Mouse (Mus musculus) liver, postnatal 0 days (tissue): Measurements from ENCODE around the gene Gmnn. TPM values are rescaled to one million over a fixed set of nuclear protein-coding genes. Genes with fewer than 3 reads are reported as not detected.

ENCODE experiments used
- ATAC-seq: fragments of 200-750 bp; cut with Nextera tagmentation; 2 replicates; pipeline ENCODE4 v1.8.0; 2017; ENCODE audit warnings: mild to moderate bottlenecking, moderate library complexity
- DNase-seq: peaks from one replicate; pipeline ENCODE4 v3.0.0-alpha.2; 2016
- H3K27ac ChIP-seq: fragments of 300-500 bp; sonication (generic); 2 replicates; pipeline ENCODE4 v1.5.1; 2014; ENCODE audit warnings: antibody characterized with exemption, moderate library complexity, mild to moderate bottlenecking, low read depth
- H3K27me3 ChIP-seq: fragments of 300-500 bp; sonication (generic); 2 replicates; pipeline ENCODE4 v1.6.1; 2014; ENCODE audit warnings: low read length, control low read depth, mixed read lengths; ENCODE audit not compliant: insufficient read depth
- H3K36me3 ChIP-seq: fragments of 300-500 bp; sonication (generic); replicated peaks from 2 replicates; pipeline ENCODE4 v1.6.1; 2014; ENCODE audit warnings: mild to moderate bottlenecking, control low read depth, low read length, moderate library complexity, mixed read lengths; ENCODE audit not compliant: insufficient read depth
- H3K4me1 ChIP-seq: fragments of 300-500 bp; sonication (generic); 2 replicates; pipeline ENCODE4 v1.6.1; 2014; ENCODE audit warnings: antibody characterized with exemption, mild to moderate bottlenecking, control low read depth; ENCODE audit not compliant: insufficient read depth
- H3K4me2 ChIP-seq: fragments of 300-500 bp; sonication (generic); 2 replicates; pipeline ENCODE4 v1.6.1; 2014; ENCODE audit warnings: low read depth, mild to moderate bottlenecking, low read length, moderate library complexity, mixed read lengths
- H3K4me3 ChIP-seq: fragments of 300-500 bp; sonication (generic); 2 replicates; pipeline ENCODE4 v1.5.1; 2014; ENCODE audit warnings: low read depth, low read length
- H3K9ac ChIP-seq: fragments of 300-500 bp; sonication (generic); replicated peaks from 2 replicates; pipeline ENCODE4 v1.6.1; 2014; ENCODE audit warnings: mild to moderate bottlenecking, moderate library complexity
- H3K9me3 ChIP-seq: fragments of 300-500 bp; sonication (generic); 2 replicates; pipeline ENCODE4 v1.6.1; 2016; ENCODE audit warnings: mild to moderate bottlenecking, control low read depth, low read length, mixed read lengths
- CTCF ChIP-seq: sonication (generic); IDR thresholded peaks from 2 replicates; pipeline ENCODE4 v1.5.1; 2016; ENCODE audit warnings: antibody characterized with exemption, low read depth
- EP300 ChIP-seq: IDR thresholded peaks from 2 replicates; pipeline ENCODE4 v1.6.1; 2016; ENCODE audit warnings: antibody characterized with exemption, low read depth, mild to moderate bottlenecking
- WGBS: fragments of 180-500 bp; shearing (Covaris S2); extraction: QIAGEN DNeasy Blood & Tissue Kit; methylation state at CpG from one replicate; pipeline ENCODE4 v1.1.7; 2014; ENCODE audit not compliant: insufficient replicate concordance; 5-methylcytosine and 5-hydroxymethylcytosine counted together
- polyA plus RNA-seq: library from polyadenylated mRNA; unstranded; fragments of >200 nt; fragmentation: Nextera tagmentation; extraction: Ambion mirVana; gene quantifications from 2 replicates; pipeline ENCODE4 v1.2.1, GENCODE M21; 2015

Gene Gmnn
- polyA plus RNA-seq, 1 experiment from 2014 or later: 69.1 TPM

DNA sequence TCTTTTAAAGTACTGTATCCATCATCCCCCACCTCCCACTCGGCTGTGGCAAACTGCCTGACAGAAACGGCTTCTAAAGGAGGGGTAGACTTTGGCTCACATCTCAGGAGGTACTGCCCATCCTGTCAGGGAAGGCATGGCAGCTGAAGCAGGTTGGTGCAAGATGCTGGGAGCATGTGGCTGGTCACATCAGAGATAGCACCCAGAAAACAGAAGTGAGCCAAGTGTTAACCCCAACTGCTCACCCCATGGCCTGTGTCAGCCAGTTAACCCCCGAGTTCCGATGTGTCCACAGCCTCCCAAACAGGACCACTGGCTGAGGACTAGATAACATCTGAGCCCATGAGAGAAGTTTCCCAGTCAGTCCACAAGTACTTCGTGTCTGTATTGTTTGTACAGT, 46.1 kb downstream of the Gmnn start:
- Histone ChIP-seq H3K4me1 (peaks cover 4% of the 10 kb centered on the region; the same call in 1 of the 2 replicates), H3K9me3 (no peaks in the 10 kb centered on the region), H3K4me3 (no peak overlapping the region), H3K9ac (no peak overlapping the region), H3K27me3 (no peaks in the 10 kb centered on the region), H3K4me2 (no peak overlapping the region), H3K36me3 (0 out of 2 replicates have a peak, but pooled peaks cover 3% of the 10 kb centered on the region), H3K27ac (no peak overlapping the region)
- no peak for TF ChIP-seq CTCF
- no peak for TF ChIP-seq EP300
- WGBS: 76% methylated on average over 5 of the region's 5 CpGs
- no peak for DNase-seq
- no peak for ATAC-seq

DNA sequence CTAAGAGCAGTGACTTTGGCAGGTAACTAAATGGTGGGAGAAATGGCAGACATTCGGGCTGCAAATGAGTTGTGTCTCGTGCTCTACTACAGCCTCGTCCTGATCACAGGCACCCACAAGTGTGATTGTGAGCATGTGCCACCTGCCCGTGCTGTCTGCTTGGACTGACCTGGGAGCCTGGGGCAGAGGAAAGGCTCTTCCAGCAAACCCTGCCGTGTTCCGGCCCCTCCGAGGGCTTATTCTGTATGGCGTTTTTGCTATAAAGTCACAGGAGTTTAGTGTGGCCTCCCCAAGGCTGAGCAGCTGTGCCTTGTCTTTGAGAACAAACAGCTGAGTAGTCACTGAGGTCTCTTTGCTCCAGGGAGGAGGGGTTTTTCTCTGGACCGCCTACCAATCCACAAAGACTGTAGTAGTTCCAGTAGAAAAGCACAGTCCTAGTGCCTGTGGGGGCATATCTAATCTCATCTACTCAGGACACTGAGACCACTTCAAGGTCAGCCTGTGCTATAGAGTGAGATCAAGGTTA, 47.3 kb downstream of the Gmnn start:
- H3K4me3 ChIP-seq: no peak overlapping the region
- H3K9ac ChIP-seq: no peak overlapping the region
- no peak overlapping the region for H3K27ac ChIP-seq
- H3K4me2 ChIP-seq: no peak overlapping the region
- TF ChIP-seq EP300 (no peak), CTCF (no peak)
- DNase-seq (no peak), ATAC-seq (no peak)
- no peaks in the 10 kb centered on the region for H3K9me3 ChIP-seq
- peaks cover 3% of the 10 kb centered on the region; the same call in 1 of the 2 replicates for H3K36me3 ChIP-seq
- H3K4me1 ChIP-seq: peaks cover 4% of the 10 kb centered on the region; the same call in 1 of the 2 replicates
- WGBS: 82% methylated on average over 9 of the region's 9 CpGs
- no peaks in the 10 kb centered on the region for H3K27me3 ChIP-seq

DNA sequence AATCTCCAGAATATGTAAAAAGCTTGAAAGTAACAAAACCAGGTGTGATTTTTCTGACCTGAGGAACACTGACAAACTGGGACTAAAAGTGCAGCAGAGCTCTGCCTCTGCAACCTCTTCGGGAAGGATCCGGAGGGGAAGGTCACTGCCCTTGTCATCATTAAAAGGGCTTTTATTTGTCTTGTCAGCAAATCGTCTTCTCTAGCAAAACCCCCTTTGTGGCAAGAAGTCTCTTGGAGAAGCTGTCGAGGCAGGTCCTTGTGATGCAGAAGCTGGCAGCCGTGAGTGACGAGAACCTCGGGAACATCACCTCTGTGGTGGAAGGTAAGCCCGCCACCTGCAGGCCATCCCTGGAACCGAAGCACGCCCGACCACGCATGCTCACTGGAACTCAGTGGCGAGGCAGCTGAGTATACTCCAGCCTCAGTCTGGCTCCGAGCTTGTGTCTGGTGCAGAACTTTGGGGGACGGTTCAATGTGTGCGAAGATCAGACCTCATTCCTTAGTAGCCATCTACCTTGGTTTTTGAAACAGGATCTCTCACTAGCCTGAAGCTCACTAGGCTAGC, 48.2 kb downstream of the Gmnn start:
- Histone ChIP-seq H3K4me3 (no peak overlapping the region), H3K9ac (no peak overlapping the region), H3K27me3 (no peaks in the 10 kb centered on the region), H3K4me1 (peaks cover 4% of the 10 kb centered on the region; the same call in 1 of the 2 replicates), H3K36me3 (peaks cover 3% of the 10 kb centered on the region; the same call in 1 of the 2 replicates), H3K27ac (no peak overlapping the region), H3K9me3 (no peaks in the 10 kb centered on the region), H3K4me2 (peak overlapping the region; percentile 50)
- ATAC-seq (peak; percentile 65), DNase-seq (peak; percentile 86)
- TF ChIP-seq EP300 (no peak), CTCF (peak; percentile 92)
- WGBS: 34% methylated on average over 16 of the region's 16 CpGs

DNA sequence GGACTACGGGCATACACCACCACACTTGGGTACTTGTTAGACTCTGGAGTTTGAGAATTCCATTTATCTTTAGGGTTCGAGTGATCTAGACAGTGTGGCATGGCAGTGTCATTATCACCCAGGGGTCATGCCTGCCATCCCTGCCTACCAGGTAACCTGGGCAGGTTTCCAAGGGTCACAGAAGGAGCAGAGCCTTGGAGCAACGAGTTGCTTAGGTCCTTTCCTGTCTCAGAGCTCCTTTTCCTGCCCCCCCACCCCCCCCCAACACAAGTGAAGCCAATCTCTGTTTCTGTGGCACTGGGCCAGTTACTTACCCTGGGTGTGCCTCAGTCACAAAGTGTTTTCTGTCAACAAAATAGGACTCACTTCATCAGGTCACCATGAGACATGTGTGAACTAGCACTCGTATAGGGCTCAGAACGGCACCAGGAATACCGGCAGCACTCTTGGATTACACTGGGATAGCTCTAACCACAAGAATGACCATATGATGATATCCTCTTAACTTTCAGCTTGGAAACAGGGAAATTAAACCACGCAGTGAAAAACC, 49.1 kb downstream of the Gmnn start:
- H3K4me3 ChIP-seq: no peak overlapping the region
- no peak overlapping the region for H3K27ac ChIP-seq
- 68% methylated on average over 7 of the region's 7 CpGs for WGBS
- peaks cover 4% of the 10 kb centered on the region; the same call in 1 of the 2 replicates for H3K4me1 ChIP-seq
- no peaks in the 10 kb centered on the region for H3K27me3 ChIP-seq
- DNase-seq (no peak), ATAC-seq (no peak)
- no peaks in the 10 kb centered on the region; the same call in 1 of the 2 replicates for H3K36me3 ChIP-seq
- no peak overlapping the region for H3K4me2 ChIP-seq
- H3K9ac ChIP-seq: no peak overlapping the region
- H3K9me3 ChIP-seq: no peaks in the 10 kb centered on the region
- no peak for TF ChIP-seq EP300
- TF ChIP-seq CTCF: no peak

DNA sequence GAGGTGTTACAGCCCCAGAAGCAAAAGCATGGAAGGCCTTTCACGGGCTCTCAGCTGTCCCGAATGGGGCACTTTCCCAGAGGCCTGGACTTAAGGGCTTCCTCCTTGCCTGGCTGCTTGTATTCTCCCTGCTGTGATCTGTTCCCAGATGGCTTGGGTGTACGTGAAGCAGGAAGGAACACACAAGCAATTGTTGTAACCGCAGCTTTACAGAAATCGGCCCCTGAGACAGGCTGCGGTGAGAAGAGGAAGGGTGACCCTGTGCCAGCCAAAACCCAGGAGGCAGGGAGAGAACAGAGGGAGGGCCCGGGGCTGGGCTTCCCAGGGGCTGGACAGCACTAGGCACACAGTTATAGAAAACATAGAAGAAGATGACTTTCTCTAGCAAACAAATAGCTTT, 50.8 kb downstream of the Gmnn start:
- 31% methylated on average over 7 of the region's 7 CpGs for WGBS
- no peak overlapping the region for H3K4me3 ChIP-seq
- H3K27me3 ChIP-seq: no peaks in the 10 kb centered on the region
- DNase-seq (peak; percentile 24), ATAC-seq (no peak)
- H3K4me2 ChIP-seq: no peak overlapping the region
- no peak overlapping the region for H3K27ac ChIP-seq
- H3K9me3 ChIP-seq: no peaks in the 10 kb centered on the region
- H3K4me1 ChIP-seq: peaks cover 4% of the 10 kb centered on the region; the same call in 1 of the 2 replicates
- H3K9ac ChIP-seq: no peak overlapping the region
- no peak for TF ChIP-seq CTCF
- TF ChIP-seq EP300: no peak
- H3K36me3 ChIP-seq: no peaks in the 10 kb centered on the region; the same call in 1 of the 2 replicates

DNA sequence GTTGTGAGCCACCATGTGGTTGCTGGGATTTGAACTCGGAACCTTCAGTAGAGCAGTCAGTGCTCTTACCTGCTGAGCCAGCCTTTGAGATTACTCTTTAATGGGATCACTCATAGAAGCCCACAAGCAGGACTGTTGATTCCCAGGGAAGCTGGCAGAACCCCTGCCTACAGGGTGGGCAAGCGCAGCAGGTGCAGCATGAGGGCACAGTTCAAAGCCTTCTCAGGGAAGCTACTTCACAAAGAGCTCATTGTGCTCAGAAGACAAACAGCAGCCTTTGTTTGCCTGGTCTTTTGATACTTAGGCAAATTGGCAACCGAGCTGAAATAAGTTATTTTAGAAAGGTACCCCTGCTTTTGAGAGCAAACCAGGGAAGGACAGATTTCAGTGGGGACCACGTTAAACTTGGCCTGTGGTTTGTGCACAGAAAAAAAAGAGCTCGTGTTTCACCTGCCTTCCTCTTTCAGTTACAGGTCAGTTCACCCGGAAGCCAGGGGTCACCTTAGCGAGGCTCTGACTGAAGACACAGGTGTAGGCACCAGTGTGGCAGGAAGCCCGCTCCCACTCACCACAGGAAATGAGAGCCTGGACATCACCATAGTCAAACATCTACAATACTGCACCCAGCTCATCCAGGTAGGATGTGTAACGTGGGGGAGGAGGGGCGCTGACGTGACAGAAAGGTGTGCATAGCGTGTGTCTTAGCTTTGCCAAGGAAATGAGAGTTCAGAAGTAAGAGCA, 51.9 kb downstream of the Gmnn start:
- WGBS: 72% methylated on average over 12 of the region's 12 CpGs
- Histone ChIP-seq H3K4me2 (no peak overlapping the region), H3K4me1 (peaks cover 4% of the 10 kb centered on the region; the same call in 1 of the 2 replicates), H3K9ac (no peak overlapping the region), H3K36me3 (peaks cover 1% of the 10 kb centered on the region; the same call in 1 of the 2 replicates), H3K27ac (no peak overlapping the region), H3K27me3 (no peaks in the 10 kb centered on the region), H3K9me3 (no peaks in the 10 kb centered on the region), H3K4me3 (no peak overlapping the region)
- no peak for DNase-seq
- ATAC-seq: no peak
- TF ChIP-seq EP300 (no peak), CTCF (no peak)
